Mouse (Mus musculus) right cerebral cortex, postnatal 36 days (tissue): Measurements from ENCODE around the gene Speer4f2.
"Not testable (repeated sequence)": the region's sequence is repeated elsewhere in the genome, so short reads cannot be mapped to it uniquely, and the experiment has no call there.

Source experiments
- DNase-seq, 2 experiments: peaks; one replicate each; pipeline ENCODE4 v3.0.0; 2022; ENCODE audit warnings: low spot score in 2 of 2, mixed read lengths in 1 of 2

Speer4f2 gene

GRCm38 (mm10) chr5:17372880-17373279, at the start of gene Speer4f2:
Speer4f2 (plus strand) TSS chr5:17373180.
- not testable (repeated sequence) for DNase-seq

- no peak for DNase-seq
These were observed 43.9 kb upstream of the Speer4f2 start for GRCm38 (mm10) chr5:17328946-17329566.

DNA sequence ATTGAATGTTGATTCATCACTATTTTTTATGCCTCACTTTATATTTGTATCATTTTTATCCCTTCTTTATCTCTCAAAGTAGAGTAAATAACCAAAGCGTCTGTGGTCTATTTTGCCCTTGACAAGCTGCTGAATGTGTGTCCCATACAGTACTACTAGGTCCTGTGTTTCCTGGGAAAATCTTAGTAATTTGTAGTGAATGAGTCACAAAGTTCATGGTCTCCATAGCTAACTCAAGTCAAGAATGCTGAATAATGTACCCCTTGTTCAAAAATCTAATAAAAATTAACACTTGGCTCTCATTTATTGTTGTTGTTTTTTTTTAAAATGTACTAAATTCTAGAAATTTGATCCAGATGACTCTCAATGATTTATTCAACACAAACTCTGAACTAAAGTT, 38.1 kb upstream of the Speer4f2 start:
- DNase-seq: no peak

DNA sequence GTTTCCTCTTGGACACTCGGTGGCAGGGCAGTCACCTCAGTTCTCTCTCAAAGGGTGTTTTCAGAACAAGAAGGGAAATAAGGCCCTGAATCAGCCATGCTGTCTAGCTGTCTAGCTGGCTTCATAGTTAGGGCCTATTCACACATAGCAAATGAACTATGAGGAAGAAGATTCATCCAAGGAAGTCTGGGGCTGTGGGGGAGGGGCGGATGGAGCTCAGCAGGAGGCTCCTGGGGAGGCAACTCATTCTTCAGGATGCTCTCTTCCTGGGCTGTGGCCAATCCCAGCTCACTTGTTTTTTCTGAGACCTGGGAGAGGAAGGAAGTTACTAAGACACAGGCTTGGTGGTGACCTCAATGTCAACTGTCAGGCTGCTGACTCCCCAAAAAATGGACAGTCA, 27.2 kb upstream of the Speer4f2 start:
- DNase-seq: not testable (repeated sequence)

DNA sequence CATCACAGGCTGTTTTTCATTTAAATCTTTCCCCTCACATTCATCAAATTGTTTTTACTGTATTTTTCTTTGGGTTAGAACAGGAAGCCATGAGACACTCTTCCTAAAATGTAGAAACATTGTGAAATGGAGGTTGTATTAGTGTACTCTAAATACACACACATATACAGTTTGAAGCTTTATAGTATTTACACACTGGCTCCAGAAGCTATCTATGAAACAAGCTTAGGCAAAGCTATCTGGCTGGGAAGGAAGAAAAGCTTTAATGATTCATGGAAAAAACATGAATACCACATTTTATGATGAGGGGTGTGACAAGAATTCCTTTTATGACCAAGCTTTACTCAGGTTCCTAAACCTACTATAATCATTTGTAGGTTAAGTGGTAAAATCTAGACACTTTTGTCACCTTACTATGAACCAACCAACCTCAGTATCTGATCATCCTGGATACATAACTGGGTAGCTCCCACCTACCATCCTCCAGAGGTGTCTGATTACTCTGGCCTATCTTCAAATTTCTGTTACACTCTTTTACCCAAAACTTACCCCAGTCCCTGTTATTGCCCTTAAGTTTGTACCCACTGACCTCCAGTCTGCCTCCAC, 13.5 kb upstream of the Speer4f2 start:
- DNase-seq: no peak

DNA sequence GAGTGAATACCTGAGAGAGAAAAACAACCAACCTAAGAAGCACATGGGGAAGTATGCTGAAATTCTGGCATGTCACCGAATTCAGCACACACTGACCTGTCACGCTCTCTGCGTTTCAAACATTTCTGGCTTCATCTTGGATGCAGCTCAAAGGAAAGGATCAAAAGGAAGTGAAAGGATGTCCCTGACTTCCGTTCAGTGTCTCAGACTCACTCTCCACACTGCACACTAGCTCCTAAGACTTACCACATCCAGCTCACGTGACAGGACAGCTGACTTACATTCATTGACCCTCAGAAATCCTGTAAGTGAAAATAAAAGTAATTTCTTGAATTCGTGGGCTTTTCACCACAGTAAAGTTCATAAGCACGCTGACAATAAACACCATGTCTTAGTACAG, 16.9 kb downstream of the Speer4f2 start:
- no peak for DNase-seq

DNA sequence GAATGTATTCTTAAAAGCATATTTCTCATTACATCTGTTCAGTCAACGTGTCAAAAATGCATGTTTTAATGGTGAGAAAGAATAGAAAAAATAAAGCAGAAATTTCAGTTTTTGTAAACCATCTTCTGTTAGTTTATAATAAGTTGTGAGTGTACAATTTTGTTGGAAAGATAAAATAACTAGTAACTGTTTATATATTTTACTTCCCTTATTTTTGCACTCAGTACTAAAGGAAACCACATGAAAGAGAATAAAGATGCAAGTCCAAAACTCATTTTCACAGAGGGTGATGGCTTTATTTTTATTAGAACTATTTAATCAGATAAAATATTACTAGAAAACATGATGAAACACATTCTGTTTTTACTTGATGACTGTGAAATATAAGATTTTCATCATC, 18.2 kb downstream of the Speer4f2 start:
- DNase-seq: no peak

GRCm38 (mm10) chr5:17400571-17400970, 27.6 kb downstream of the Speer4f2 start:
- DNase-seq: no peak

DNA sequence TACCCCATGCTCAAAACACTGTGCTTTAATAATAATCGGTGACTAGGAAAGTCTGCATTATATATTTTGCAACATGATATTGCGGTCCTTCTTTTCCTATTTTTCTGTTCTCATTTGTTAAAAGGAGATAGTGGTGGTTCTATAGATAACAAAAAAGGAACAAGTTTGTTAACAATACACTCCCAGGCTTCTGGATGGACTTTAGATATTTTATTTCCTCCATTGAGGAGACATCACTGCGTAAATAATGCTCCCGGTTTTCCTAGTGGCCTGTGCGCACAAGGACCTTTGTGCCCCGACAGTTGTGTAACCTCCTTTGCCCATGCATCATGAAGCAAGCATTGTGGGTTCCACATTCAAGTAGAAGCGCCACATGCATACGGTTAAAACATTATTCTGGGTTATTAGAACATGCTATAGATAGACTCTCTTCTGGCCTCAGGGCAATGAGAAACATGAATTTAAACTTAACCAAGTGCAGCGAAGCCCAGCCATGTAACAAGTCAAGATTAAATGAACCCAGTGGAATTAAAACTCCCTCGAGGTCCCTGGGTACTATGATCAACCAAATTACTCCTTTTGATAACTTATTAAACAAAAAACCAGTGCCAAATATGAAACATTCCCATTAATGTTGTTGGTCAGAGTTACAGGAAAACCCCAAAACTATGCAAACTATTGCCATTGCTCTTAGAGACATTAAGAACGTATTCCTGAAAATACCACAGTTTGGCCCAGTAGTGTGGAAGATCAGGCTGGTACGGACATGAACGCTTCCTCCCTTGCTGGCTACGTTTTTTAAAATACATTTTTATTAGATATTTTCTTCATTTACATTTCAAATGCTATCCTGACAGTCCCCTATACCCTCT, 28.5 kb downstream of the Speer4f2 start:
- DNase-seq: no peak

- no peak for DNase-seq
These were observed 29.5 kb downstream of the Speer4f2 start for GRCm38 (mm10) chr5:17402330-17403125.

- no peak for DNase-seq
These were observed 30.6 kb downstream of the Speer4f2 start for GRCm38 (mm10) chr5:17403584-17403983.

GRCm38 (mm10) chr5:17408924-17409660, 36.1 kb downstream of the Speer4f2 start:
- DNase-seq: no peak

DNA sequence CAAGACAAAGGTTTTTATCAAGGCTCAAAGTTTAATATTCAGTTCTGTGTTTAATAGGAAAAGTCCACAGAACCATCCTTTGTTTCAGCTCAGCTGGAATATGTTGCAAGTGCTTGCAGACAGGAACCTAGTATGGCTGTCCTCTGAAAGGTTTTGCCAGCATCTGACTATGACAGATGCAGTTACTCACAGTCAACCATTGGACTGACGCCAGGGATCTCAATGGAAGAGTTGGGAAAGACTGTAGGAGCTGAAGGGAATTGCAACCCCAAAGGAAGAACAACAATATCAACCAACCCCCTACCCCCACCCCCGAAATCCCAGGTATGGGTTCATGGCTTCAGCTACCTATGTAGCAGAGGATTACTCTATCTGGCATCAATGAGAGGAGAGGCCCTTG, 44.2 kb downstream of the Speer4f2 start:
- DNase-seq: no peak

- DNase-seq: no peak
These were observed 46.3 kb downstream of the Speer4f2 start for GRCm38 (mm10) chr5:17419215-17419820.

- no peak for DNase-seq
These were observed 46.9 kb downstream of the Speer4f2 start for GRCm38 (mm10) chr5:17419921-17420320.

- no peak for DNase-seq
These were observed 49.2 kb downstream of the Speer4f2 start for GRCm38 (mm10) chr5:17422225-17422624.

DNA sequence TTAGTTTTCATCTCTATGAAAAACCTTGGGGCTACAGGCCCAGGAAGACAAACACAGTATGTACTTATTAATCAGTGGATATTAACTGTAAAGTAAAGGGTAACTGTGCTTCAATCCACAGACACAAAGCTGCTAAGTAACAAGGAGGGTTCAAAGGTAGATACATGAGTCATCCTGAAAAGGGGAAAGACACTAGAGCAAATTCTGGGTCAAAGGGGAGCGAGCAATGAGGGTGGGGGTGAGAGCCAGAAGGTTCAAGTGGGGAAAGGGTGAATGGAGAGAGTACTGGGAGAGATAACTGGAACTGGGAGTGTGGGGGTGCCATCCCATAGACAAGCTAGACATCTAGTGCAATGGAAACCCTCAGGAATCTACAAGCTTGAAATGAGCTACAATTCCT, 54.0 kb downstream of the Speer4f2 start:
- no peak for DNase-seq
